Mouse (Mus musculus): ENCODE measurements at regions not wholly inside any gene's neighbourhood (a gene's known extent, or its start where the extent isn't known, plus 50 kb on each side); places are given as distances from the start of the nearest gene placed in this dataset.
A peak's percentile ranks its signal among the peaks of the same experiment; 100 is the strongest.

- no peak for DNase-seq
Measured at GRCm38 (mm10) chr7:129772540-129773331, 181.1 kb downstream of the Wdr11 start.

GRCm38 (mm10) chr7:129774261-129774861 is 182.7 kb downstream of the Wdr11 start:
- peak; percentile 72 for DNase-seq

- DNase-seq: no peak
Measured at GRCm38 (mm10) chr7:129775189-129775588, 183.5 kb downstream of the Wdr11 start.

- peak; percentile 16 for DNase-seq
Measured at GRCm38 (mm10) chr7:129778842-129779421, 187.3 kb downstream of the Wdr11 start.

GRCm38 (mm10) chr7:129779939-129780338 is 188.3 kb downstream of the Wdr11 start:
- no peak for DNase-seq

- DNase-seq: no peak
Measured at GRCm38 (mm10) chr7:129781756-129782155, 190.1 kb downstream of the Wdr11 start.

GRCm38 (mm10) chr7:129784966-129785365 is 193.3 kb downstream of the Wdr11 start:
- DNase-seq: no peak

GRCm38 (mm10) chr7:129787011-129787410 is 195.3 kb downstream of the Wdr11 start:
- no peak for DNase-seq

- DNase-seq: no peak
Measured at GRCm38 (mm10) chr7:129787736-129788135, 196.1 kb downstream of the Wdr11 start.

- DNase-seq: no peak
Measured at GRCm38 (mm10) chr7:129789461-129789860, 197.8 kb downstream of the Wdr11 start.

- DNase-seq: no peak
Measured at GRCm38 (mm10) chr7:129790590-129791449, 199.2 kb downstream of the Wdr11 start.

GRCm38 (mm10) chr7:129791450-129791820 is 199.8 kb downstream of the Wdr11 start:
- no peak for DNase-seq

GRCm38 (mm10) chr7:129793733-129794132 is 202.1 kb downstream of the Wdr11 start:
- no peak for DNase-seq

GRCm38 (mm10) chr7:129794276-129794675 is 202.6 kb downstream of the Wdr11 start:
- no peak for DNase-seq

- DNase-seq: no peak
Measured at GRCm38 (mm10) chr7:129798525-129798924, 206.9 kb downstream of the Wdr11 start.

GRCm38 (mm10) chr7:129800461-129800867 is 208.8 kb downstream of the Wdr11 start:
- DNase-seq: no peak

- no peak for DNase-seq
Measured at GRCm38 (mm10) chr7:129801431-129801847, 209.8 kb downstream of the Wdr11 start.

- DNase-seq: no peak
Measured at GRCm38 (mm10) chr7:129802168-129802567, 210.5 kb downstream of the Wdr11 start.

- DNase-seq: no peak
Measured at GRCm38 (mm10) chr7:129805340-129805739, 213.7 kb downstream of the Wdr11 start.

- DNase-seq: no peak
Measured at GRCm38 (mm10) chr7:129810141-129810540, 218.5 kb downstream of the Wdr11 start.

- DNase-seq: no peak
Measured at GRCm38 (mm10) chr7:129810565-129810964, 218.9 kb downstream of the Wdr11 start.

- no peak for DNase-seq
Measured at GRCm38 (mm10) chr7:129814149-129814860, 222.6 kb downstream of the Wdr11 start.

Measured in cerebellum, adult 8-10 months (tissue).